Mouse (Mus musculus): Measurements from ENCODE around the gene Mettl7a2. TPM values are rescaled to one million over a fixed set of nuclear protein-coding genes. Genes with fewer than 3 reads are reported as not detected.
A peak's percentile ranks its signal among the peaks of the same experiment; 100 is the strongest.
"Not testable (repeated sequence)": the region's sequence is repeated elsewhere in the genome, so short reads cannot be mapped to it uniquely, and the experiment has no call there.

Mettl7a2 gene
- total RNA-seq, 2 experiments from 2014 or later = not detected

DNA sequence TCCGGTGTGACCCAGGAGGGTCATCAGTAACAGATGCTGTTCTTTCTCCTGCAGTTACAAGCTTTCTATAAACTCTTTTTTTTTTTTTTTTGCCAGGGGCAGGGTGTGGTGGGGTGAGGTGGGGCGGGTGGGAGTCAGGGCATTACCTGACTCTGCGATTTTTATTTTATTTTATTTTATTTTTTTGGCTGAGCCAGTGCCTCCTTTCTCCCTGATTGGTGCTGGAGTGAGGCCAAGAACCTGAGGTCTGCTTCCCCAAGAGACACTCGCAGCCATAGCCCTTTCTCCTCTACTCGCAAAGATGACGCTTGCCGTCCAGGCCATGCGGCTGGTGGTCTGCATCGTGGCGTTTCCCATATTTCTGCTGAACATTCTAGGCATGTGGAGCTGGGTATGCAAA lies 18.4 kb upstream of the Mettl7a2 start, which contains the start of gene Mettl7a3:
Mettl7a3 (plus strand) TSS at position 301 of the 400 bp plus-strand sequence.
- no peak for ATAC-seq (replicated peaks; ENCODE audit: low FRiP score, poor library complexity, severe bottlenecking)

DNA sequence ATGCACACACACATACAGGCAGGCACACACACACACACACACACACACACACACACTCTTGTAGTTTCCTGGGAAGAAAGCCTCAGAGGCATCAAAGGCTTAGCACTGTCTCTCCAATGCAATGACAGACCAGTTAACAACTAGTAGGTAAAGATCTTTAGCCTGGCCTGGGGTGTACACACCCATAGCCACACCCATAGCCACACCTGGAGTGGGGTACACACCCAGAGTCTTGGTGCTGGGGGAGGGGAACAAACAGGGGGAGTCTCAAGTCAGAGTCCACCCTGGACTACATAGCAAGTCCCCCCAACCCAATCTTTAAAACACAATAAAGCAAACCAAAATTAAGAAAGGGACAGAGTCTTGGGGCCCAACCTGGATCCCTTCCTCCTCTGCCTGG lies 15.7 kb upstream of the Mettl7a2 start:
- ATAC-seq (replicated peaks; ENCODE audit: low FRiP score, poor library complexity, severe bottlenecking) = peak; percentile 54

DNA sequence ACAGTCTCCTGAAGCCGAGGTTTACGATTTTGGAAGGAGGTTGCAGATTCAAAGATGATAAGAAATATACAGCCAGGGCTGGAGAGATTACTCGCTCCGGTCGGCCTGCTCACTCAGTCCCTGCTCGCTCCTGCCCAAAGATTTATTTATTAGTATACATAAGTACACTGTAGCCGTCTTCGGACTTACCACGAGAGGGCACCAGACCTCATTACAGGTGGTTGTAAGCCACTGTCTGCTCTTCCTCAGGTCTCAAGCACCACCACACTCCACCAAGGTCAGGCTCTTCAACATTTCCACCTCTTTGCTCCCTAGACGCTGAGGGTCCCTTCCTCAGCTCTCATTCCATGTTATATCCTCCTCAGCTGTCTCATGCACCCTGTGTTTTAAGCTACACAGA lies 15.2 kb upstream of the Mettl7a2 start:
- ATAC-seq (replicated peaks; ENCODE audit: low FRiP score, poor library complexity, severe bottlenecking) = peak; percentile 80

DNA sequence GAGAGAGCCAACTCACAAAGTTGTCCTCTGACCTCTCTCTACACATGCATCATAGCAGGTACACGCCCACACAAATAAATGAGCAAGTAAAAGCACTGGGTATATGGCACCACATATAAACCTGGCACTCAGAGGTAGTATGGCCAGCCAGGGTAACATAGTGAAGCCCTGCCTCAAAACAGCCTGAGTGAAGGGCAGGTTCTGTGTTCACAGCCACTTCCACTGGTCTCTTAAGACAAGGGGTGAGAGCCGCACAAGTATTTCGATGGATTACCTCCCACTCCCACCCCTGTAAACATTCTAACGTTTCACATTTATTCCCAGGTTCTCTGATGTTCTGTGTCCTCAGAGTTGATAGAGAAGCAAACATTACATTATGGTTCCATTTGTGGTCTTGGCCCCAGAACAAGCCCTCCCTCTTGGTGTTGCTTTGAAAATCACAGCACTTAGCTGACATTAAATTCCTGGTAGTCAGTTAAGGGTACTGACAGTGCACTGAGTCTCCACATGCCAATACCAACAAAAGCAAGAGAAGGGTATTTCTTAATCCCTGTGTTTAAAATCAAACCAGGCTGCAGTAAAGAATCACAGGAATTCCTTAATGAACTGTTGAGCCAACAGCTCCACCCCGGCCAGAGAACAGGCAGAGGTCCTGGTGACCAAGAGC lies 11.6 kb upstream of the Mettl7a2 start:
- not testable (repeated sequence) for ATAC-seq (replicated peaks; ENCODE audit: low FRiP score, poor library complexity, severe bottlenecking)

DNA sequence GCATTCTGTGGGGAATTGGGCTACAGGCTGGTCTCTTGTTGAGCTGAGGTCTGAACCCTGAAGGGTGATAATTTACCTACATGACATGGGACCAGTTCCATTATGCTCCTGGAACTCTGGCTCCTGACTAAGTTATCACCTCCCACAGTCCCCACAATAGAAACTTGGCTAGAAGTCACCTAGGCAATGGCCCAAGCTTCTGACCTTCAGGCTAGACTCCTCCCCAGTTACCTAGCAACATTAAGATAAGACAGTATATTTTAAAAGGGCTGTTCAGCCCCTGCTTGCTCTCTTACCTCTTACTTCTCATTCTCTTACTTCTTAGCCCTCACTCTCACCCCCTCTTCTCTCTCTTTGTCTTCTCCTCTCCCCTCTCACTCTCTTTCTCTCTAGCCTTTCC lies 7.5 kb upstream of the Mettl7a2 start:
- ATAC-seq (replicated peaks; ENCODE audit: low FRiP score, poor library complexity, severe bottlenecking) = no peak

DNA sequence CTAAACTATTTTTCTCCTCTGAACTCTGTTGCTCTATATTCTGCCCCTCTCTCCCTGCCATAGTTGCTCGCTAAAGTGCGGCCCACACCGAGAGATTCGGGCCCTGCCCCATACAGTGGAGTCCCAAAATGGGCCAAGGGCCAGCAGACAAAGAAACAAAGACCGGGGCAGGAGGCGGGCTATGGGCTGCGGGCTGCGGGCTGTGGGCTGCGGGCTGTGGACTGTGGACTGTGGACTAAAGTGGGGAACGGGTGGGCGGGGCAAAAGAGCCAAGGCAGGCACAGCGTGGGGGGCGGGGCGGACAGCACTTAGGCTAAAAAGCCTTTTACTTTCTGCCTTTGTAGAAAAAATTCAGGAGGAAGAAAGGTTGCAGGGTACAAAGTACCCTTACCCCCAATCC lies 6.2 kb upstream of the Mettl7a2 start:
- ATAC-seq (replicated peaks; ENCODE audit: low FRiP score, poor library complexity, severe bottlenecking) = no peak

DNA sequence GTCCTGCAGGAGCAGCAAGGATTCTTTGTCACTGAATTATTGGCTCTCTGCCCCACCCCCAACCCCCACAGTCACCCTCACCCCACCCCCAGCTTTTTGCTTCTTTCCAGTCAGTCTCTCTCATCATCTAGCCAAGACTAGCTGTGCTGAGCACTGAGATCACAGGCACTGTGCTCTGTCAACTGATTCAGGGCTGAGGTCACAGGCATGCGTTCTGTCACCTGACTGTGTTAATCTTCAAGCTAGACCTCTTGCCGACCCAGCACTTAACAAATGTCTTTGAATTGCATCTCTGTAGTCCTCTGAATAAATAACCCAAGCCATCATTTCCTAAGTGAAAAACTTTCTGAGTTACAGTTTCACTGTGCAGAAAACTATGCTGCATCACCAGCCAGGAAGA lies 3.5 kb upstream of the Mettl7a2 start:
- ATAC-seq (replicated peaks; ENCODE audit: low FRiP score, poor library complexity, severe bottlenecking) = no peak

DNA sequence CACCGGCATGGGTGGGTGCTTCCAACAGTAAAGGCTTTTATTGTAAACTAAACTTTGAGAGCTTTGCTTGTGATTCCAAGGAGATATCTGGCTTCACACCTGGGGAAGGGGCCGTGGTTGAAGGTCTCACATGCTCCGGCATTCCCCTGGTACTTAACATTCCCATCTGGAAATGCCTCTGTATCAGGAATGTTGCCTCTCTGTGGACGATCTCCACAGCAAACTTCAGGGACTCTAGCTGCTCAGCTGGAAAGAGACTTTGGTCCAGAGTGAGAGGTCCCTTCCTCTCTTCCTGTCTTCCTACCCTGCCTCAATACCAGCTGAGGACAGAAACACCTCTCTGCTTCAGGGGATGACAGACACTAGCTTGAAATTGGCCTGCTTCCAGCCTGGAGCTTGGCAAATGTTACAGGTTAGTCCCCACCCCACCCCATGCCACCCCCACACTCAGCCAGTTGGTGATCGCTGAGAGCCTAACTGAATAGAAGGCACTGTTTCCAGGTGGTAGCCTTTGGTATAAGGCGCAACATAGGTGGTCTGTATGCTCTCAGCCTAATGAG lies 1.4 kb upstream of the Mettl7a2 start:
- ATAC-seq (replicated peaks; ENCODE audit: low FRiP score, poor library complexity, severe bottlenecking) = no peak

DNA sequence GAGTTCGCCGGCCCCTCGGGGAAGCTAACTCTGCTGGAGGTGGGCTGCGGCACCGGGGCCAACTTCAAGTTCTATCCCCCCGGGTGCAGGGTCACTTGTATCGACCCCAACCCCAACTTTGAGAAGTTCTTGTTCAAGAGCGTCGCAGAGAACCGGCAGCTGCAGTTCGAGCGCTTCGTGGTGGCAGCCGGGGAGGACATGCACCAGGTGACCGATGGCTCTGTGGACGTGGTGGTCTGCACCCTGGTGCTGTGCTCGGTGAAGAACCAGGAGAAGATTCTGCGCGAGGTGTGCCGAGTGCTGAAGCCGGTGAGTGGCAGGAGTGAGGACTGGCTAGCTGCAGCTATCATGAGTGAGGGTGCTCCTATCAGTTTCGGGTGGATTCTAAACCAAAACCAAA lies 399 bp downstream of the Mettl7a2 start:
- ATAC-seq (replicated peaks; ENCODE audit: low FRiP score, poor library complexity, severe bottlenecking) = peak; percentile 64

DNA sequence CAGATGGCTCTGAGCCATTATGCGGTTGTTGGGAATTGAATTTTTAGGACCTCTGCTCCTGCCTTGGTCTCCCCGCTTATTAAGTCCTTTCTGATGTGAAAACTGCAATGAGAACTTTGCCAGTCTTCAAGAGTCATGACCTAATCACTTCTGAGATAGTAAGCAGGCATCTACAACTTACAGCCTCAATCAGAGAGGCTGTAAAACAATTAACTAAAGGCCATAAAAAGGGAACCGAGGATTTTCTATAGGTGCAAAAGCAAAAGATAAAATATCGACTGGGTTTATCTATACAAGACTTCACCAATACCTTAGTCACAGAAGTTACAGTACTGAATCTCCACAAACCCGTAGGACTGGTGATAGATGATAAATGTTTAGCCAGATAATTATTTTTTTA lies 2.9 kb downstream of the Mettl7a2 start:
- ATAC-seq (replicated peaks; ENCODE audit: low FRiP score, poor library complexity, severe bottlenecking) = no peak

DNA sequence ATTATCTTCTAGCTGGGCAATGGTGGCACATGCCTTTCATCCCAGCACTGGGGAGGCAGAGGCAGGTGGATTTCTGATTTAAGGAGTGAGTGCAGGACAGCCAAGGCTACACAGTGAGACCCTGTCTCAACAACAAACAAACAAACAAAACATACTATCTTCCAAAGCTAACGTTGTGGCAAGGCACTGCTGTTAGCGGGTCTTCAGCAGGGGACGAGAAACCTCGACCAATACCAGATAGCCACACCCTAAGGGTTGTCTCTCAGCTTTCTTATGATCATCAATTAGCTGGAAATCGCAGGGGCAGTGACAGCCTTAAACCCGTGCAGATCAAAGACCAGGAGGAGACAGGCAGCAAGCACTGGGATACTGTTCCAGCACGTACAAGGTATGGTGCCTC lies 11.2 kb downstream of the Mettl7a2 start, which contains the start of gene Higd1c:
Higd1c (plus strand) TSS at position 301 of the 400 bp plus-strand sequence.
- no peak for ATAC-seq (replicated peaks; ENCODE audit: low FRiP score, poor library complexity, severe bottlenecking)

DNA sequence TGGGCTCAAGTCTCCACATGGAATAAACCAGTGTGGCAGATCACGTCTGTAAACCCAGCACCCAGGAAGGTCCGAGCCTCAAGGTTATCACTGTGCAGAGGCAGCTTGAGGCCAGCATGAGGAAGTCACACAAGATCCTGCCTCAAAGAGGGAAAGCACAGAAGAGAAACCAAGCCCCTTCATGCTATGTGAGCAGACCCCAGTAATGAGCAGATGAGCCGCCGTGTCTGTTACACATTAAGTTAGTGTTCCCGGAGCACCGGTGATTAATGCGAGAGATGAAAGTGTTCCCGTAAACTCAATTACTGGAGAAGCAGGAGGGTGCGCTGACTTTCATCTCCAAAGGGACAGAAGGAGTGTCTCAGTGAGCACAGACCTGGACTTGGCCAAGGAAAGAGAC lies 13.0 kb downstream of the Mettl7a2 start:
- not testable (repeated sequence) for ATAC-seq (replicated peaks; ENCODE audit: low FRiP score, poor library complexity, severe bottlenecking)

DNA sequence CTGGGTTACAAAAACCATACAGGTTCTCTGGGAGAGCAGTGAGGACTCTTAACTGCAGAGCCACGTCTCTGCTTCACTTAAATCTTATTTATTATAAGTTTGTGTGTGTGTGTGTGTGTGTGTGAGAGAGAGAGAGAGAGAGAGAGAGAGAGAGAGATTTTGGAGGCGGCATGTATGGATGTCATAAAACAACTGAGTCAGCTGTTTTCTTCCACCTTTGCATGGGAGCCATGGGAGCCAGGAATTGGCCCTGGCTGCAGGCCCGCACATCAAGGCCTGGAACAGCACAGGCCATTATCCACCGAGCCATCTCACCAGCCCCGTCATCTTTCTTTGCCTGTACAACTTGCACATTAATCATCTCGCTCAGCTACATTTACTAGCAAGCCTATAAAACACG lies 14.1 kb downstream of the Mettl7a2 start:
- ATAC-seq (replicated peaks; ENCODE audit: low FRiP score, poor library complexity, severe bottlenecking) = no peak

DNA sequence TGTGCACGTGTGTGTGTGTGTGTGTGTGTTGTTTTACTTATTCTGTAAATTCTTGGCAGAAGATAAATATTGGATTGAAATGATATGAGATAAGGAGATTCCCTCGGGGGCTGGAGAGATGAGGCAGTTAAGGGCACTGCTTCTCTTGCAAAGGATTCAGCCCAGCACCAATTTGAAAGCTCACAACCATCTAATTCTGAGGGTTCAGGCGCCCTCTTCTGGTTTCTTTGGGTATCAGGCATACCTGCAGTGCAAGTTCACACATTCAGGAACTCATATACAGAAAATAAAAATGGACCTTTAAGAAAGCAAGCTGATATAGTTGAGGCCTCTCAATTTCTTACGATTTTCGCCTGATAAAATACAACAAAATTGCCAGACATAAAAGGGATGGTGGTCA lies 22.1 kb downstream of the Mettl7a2 start:
- peak; percentile 58; the same call in 1 of the 2 replicates for ATAC-seq (replicated peaks; ENCODE audit: low FRiP score, poor library complexity, severe bottlenecking)

DNA sequence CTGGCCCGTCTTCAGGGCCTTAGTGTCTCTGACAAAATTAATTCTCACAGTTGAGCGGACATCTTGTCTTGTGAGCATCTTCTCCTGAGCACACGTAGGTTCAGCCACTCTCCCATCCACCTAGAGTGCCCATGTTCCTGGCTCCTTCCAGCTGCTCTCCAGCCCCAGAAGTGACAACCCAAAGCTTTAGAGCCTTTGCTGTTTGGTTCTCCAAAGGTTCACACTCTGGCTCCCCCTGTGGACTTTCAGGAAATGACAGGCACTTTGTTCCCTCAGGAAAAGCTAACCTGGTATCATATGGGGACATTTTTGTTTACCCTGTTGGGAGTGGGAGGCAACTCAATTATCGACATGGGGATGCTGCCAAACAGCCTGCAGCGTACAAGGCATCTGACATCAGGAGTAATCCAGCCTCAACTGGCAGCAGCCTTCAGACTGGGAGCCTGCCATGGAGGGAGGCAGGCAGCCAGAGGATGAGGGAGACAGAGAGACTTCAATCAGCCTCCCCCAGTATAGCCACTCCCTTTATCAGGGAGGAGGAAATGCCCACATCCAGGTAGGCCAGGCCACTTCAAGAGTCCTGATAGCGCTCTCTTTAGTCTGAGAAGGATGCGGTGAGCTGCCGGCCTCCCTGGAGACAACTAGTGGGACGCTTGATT lies 25.0 kb downstream of the Mettl7a2 start:
- ATAC-seq (replicated peaks; ENCODE audit: low FRiP score, poor library complexity, severe bottlenecking) = peak; percentile 80

DNA sequence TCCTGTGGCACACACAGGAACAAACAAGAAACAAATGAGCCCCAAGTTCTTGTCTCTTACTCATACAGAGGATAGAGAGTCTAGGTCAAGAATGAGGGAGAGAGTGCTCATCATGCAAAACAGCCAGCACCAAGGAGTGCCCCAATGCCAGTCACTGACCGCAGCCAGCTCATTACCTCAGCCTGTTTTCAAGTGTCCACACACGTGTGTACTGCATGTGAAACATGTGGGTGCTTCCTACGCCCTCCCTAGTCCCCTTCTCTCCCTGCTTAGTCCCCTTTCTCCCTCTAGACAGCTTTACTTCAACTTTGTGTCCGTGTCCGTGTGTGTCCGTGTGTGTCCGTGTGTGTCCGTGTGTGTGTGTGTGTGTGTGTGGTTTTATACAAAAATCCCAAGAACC lies 26.7 kb downstream of the Mettl7a2 start:
- ATAC-seq (replicated peaks; ENCODE audit: low FRiP score, poor library complexity, severe bottlenecking) = no peak

DNA sequence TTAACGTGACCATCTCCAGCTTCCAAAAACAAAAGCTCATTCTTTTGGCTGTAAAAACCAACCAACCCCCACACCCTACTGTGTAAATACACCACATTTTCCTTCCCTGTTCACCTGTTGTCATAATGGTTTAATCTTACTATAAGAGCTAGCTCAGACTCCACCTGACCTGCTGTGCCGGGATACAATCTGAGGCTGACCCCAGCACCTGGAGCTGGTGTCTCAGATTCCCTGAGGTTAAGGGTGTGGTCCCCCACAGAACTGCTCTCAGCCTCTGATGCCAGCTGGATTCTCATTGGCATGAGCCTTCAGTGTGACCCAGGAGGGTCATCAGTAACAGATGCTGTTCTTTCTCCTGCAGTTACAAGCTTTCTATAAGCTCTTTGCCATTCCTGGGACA lies 27.1 kb downstream of the Mettl7a2 start:
- ATAC-seq (replicated peaks; ENCODE audit: low FRiP score, poor library complexity, severe bottlenecking) = no peak

DNA sequence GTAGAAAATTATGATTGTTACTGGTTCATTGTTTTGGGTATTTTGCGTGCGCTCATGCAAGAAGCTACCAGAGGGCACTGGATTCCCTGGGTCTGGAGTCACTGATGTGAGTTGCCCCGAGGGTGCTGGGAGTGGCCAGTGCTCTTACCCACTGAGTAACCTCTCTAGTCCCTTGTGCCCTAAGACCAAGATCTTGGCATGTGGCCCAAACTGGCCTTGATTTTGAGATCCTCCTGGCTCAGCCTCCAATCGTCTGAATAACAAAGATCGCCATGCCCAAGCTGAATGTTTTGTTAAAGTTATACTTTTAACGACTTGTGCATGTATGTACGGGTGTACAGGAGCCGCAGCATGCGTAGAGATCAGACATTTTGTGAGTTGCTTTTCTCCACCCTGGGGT lies 32.7 kb downstream of the Mettl7a2 start:
- no peak for ATAC-seq (replicated peaks; ENCODE audit: low FRiP score, poor library complexity, severe bottlenecking)

DNA sequence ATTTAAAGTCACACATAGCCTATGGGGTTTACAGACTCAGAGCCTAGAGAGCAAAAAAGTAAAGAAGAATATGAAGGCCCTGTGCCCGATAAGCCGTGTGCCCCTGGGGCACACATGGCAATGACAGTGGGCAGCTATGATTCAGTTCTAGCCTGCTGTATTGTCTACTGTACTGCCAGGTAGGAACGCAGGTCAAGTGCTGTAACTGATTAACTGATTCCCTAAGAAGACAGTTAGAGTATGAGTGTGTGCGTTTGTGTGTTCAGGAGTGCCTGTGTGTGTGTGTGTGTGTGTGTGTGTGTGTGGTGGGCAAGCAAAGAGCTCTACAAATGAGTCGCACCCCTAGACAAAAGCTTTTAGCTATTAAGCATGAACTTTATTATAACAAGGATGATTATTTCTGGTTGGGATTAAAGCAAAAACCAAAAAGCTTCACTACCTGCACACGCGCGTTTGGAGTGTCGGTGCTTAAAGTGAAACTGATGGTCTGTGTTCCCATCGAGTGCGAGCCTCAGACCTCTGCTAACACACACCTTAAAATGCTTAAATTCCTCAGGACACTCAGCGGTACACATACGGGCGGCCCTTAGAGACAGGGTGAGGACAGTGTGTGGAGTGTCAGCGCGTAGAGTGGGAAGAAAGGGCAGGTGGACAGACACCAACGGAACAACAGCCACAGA lies 34.7 kb downstream of the Mettl7a2 start:
- ATAC-seq (replicated peaks; ENCODE audit: low FRiP score, poor library complexity, severe bottlenecking) = no peak

DNA sequence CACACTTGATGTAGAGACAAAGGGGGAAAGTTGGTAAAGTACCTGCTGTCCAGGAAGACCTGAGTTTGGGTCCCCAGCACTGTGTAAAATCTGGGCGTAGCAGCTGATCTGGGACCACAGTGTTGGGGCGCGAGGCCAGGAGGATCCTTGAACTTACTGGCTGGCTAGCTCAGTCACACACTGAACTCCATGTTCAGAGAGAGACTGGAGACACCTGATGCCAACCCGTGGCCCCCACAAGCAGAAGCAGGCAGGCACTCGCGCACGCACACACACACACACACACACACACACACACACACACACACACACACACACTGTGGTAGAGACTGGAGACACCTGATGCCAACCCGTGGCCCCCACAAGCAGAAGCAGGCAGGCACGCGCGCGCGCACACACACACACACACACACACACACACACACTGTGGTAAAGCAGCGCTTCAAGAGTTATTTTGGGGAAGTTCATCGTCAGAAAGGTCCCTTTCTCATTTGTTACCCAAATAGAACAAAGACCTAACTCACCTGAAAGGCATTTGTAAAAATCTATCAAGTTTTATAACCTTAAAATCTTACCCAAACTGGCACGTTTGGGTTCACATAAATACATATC lies 35.3 kb downstream of the Mettl7a2 start:
- ATAC-seq (replicated peaks; ENCODE audit: low FRiP score, poor library complexity, severe bottlenecking) = no peak

Measured in erythroblast, adult 5-6 weeks (primary cell).